Mouse (Mus musculus): Measurements from ENCODE around the gene Zcchc10.

DNA sequence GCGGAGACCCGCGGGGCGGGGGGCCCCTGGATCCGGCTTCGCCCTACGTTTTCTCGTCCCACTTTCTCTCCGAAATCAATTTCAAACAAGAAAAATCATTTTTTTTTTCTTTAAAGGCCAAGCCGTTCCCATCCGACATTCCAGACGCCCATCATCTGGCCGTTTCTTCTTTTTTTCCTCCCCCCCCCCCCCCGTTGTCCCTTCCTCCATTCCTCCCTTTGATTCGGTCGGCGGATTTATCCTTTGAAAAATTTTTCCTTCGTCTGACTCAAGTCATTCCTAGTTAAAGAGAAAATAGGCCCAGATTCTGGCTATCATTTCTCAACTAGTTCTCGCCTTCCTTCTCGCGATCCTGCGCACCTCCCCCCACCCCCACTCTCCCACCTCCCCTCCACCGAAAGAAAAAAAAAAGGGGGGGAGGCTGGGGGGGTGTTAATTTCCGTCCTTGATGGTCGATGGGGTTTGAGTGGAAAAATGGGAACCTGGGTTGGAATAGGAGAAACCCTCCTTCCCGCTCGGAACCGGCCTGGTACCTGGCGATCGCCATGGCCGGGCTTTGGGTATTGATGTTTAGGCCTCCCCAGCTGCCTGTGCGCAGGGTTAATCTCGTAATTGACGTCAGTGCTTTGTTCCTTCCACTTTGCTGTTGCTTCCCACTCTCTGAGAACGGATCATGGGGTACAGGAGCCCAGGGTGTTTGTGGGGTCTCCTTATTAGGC is 26.9 kb downstream of the Zcchc10 start:
- TF ChIP-seq TAL1 (IDR thresholded peaks at IDR 0.05; ENCODE audit: low read length) (no peak), GATA1 (IDR thresholded peaks at IDR 0.05; ENCODE audit: low read length) (no peak)

All from erythroblast, embryonic 14.5 days (primary cell).